Mouse (Mus musculus) embryo, embryonic 10 days (tissue): ENCODE data around the gene Atcay.
"Not testable (repeated sequence)": the region's sequence is repeated elsewhere in the genome, so short reads cannot be mapped to it uniquely, and the experiment has no call there.

Experiments
- DNase-seq: peaks from one replicate; pipeline ENCODE4 v3.0.0-alpha.2; 2015; ENCODE audit warnings: low spot score

Atcay gene

GRCm38 (mm10) chr10:81200141-81200540 lies 30.5 kb downstream of the Atcay start:
- no peak for DNase-seq

- DNase-seq, result no peak
Observed at GRCm38 (mm10) chr10:81198990-81199389, 31.6 kb downstream of the Atcay start.

GRCm38 (mm10) chr10:81198230-81198629 lies 32.4 kb downstream of the Atcay start:
- peak; percentile 74 for DNase-seq

GRCm38 (mm10) chr10:81197305-81197704 lies 33.3 kb downstream of the Atcay start:
- no peak for DNase-seq

GRCm38 (mm10) chr10:81196470-81197065 lies 34.1 kb downstream of the Atcay start:
- no peak for DNase-seq

GRCm38 (mm10) chr10:81195300-81195699 lies 35.3 kb downstream of the Atcay start:
- DNase-seq, result no peak

GRCm38 (mm10) chr10:81193991-81194774 lies 36.5 kb downstream of the Atcay start:
- DNase-seq, result no peak

GRCm38 (mm10) chr10:81192968-81193501 lies 37.6 kb downstream of the Atcay start:
- peak; percentile 37 for DNase-seq

- peak; percentile 83 for DNase-seq
Observed at GRCm38 (mm10) chr10:81192270-81192967, 38.2 kb downstream of the Atcay start.

- DNase-seq, result no peak
Observed at GRCm38 (mm10) chr10:81191342-81191982, 39.2 kb downstream of the Atcay start.

- no peak for DNase-seq
Observed at GRCm38 (mm10) chr10:81190912-81191321, 39.7 kb downstream of the Atcay start.

- DNase-seq, result peak; percentile 69
Observed at GRCm38 (mm10) chr10:81190236-81190911, 40.3 kb downstream of the Atcay start.

GRCm38 (mm10) chr10:81189821-81190220 lies 40.8 kb downstream of the Atcay start:
- no peak for DNase-seq

- no peak for DNase-seq
Observed at GRCm38 (mm10) chr10:81187161-81187560, 43.5 kb downstream of the Atcay start.

- peak; percentile 70 for DNase-seq
Observed at GRCm38 (mm10) chr10:81184765-81185164, 45.9 kb downstream of the Atcay start.

- no peak for DNase-seq
Observed at GRCm38 (mm10) chr10:81183805-81184204, 46.8 kb downstream of the Atcay start, which contains the start of gene 4930442H23Rik. Gene 4930442H23Rik, minus strand, starts transcription at chr10:81183849.

GRCm38 (mm10) chr10:81182336-81183333 lies 48.0 kb downstream of the Atcay start, which contains the start of gene Dapk3:
Gene Dapk3, plus strand, starts transcription at chr10:81183005.
- peak; percentile 100 for DNase-seq

- not testable (repeated sequence) for DNase-seq
Observed at GRCm38 (mm10) chr10:81181860-81182259, 48.8 kb downstream of the Atcay start.

- no peak for DNase-seq
Observed at GRCm38 (mm10) chr10:81180946-81181345, 49.7 kb downstream of the Atcay start.
